Mouse (Mus musculus) E14TG2a.4 (cell line): ENCODE measurements around the gene Atp6v1c2.

ENCODE experiments used
- CTCF ChIP-seq: conservative IDR thresholded peaks from 2 replicates; pipeline ENCODE4 v1.5.1; 2014; ENCODE audit warnings: low read length
- POU5F1 ChIP-seq: IDR thresholded peaks from 2 replicates; pipeline ENCODE4 v1.6.1; 2014; ENCODE audit warnings: low read length, borderline replicate concordance

DNA sequence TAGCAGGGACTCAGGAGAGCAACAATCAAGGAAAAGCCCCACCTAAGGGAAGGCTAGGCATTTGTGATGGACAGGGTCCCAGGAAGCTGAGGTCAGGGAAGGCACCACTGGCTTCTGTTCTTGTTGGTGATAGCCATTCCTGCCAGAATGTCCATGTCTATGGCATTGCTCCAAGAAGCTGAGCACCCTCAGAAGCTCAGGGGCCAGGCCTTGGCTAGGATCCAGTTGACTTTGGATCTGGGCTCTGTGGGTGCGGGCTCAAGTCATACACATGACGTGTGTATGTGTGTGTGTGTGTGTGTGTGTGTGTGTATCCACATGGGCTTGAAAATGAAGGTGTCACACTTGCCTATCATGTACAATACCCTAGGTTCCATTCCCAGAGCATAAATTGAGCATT, 39.2 kb downstream of the Atp6v1c2 start:
- TF ChIP-seq CTCF (no peak), POU5F1 (no peak)
